Mouse (Mus musculus): ENCODE measurements around the gene Bin2.

Bin2 gene

GRCm38 (mm10) chr15:100681770-100682169, 12.4 kb upstream of the Bin2 start:
- DNase-seq (ENCODE audit: low spot score in 2 of 2): no peak

GRCm38 (mm10) chr15:100680381-100680780, 11.0 kb upstream of the Bin2 start:
- no peak for DNase-seq (ENCODE audit: low spot score in 2 of 2)

- DNase-seq (ENCODE audit: low spot score in 2 of 2): no peak
These were observed 9.7 kb upstream of the Bin2 start for GRCm38 (mm10) chr15:100679005-100679404.

GRCm38 (mm10) chr15:100678581-100678980, 9.2 kb upstream of the Bin2 start:
- DNase-seq (ENCODE audit: low spot score in 2 of 2): no peak

- no peak for DNase-seq (ENCODE audit: low spot score in 2 of 2)
These were observed 8.3 kb upstream of the Bin2 start for GRCm38 (mm10) chr15:100677675-100678074.

GRCm38 (mm10) chr15:100676521-100676920, 7.2 kb upstream of the Bin2 start:
- no peak for DNase-seq (ENCODE audit: low spot score in 2 of 2)

- no peak for DNase-seq (ENCODE audit: low spot score in 2 of 2)
These were observed 6.1 kb upstream of the Bin2 start for GRCm38 (mm10) chr15:100675486-100675885.

- DNase-seq (ENCODE audit: low spot score in 2 of 2): no peak
These were observed 5.2 kb upstream of the Bin2 start for GRCm38 (mm10) chr15:100674566-100674965.

GRCm38 (mm10) chr15:100673585-100674391, 4.4 kb upstream of the Bin2 start:
- no peak for DNase-seq (ENCODE audit: low spot score in 2 of 2)

- DNase-seq (ENCODE audit: low spot score in 2 of 2): no peak
These were observed 1.5 kb upstream of the Bin2 start for GRCm38 (mm10) chr15:100670833-100671232.

GRCm38 (mm10) chr15:100670004-100670403, 651 bp upstream of the Bin2 start:
- no peak for DNase-seq (ENCODE audit: low spot score in 2 of 2)

GRCm38 (mm10) chr15:100667871-100668545, 1.3 kb downstream of the Bin2 start:
- peak; percentile 63 to 80 for DNase-seq (ENCODE audit: low spot score in 2 of 2)

GRCm38 (mm10) chr15:100667420-100667819, 1.9 kb downstream of the Bin2 start:
- DNase-seq (ENCODE audit: low spot score in 2 of 2): no peak

- DNase-seq (ENCODE audit: low spot score in 2 of 2): no peak
These were observed 2.5 kb downstream of the Bin2 start for GRCm38 (mm10) chr15:100666851-100667250.

- no peak for DNase-seq (ENCODE audit: low spot score in 2 of 2)
These were observed 3.1 kb downstream of the Bin2 start for GRCm38 (mm10) chr15:100666219-100666696.

- no peak for DNase-seq (ENCODE audit: low spot score in 2 of 2)
These were observed 3.7 kb downstream of the Bin2 start for GRCm38 (mm10) chr15:100665411-100666218.

GRCm38 (mm10) chr15:100664813-100665274, 4.5 kb downstream of the Bin2 start:
- peak; percentile 89 to 91 for DNase-seq (ENCODE audit: low spot score in 2 of 2)

GRCm38 (mm10) chr15:100660805-100661204, 8.5 kb downstream of the Bin2 start:
- DNase-seq (ENCODE audit: low spot score in 2 of 2): no peak

- DNase-seq (ENCODE audit: low spot score in 2 of 2): no peak
These were observed 9.0 kb downstream of the Bin2 start for GRCm38 (mm10) chr15:100660306-100660705.

GRCm38 (mm10) chr15:100655201-100655600, 14.2 kb downstream of the Bin2 start:
- no peak for DNase-seq (ENCODE audit: low spot score in 2 of 2)

- DNase-seq (ENCODE audit: low spot score in 2 of 2): no peak
These were observed 15.1 kb downstream of the Bin2 start for GRCm38 (mm10) chr15:100654271-100654670.

GRCm38 (mm10) chr15:100651610-100652009, 17.7 kb downstream of the Bin2 start:
- no peak for DNase-seq (ENCODE audit: low spot score in 2 of 2)

Data from natural killer cell, adult 2 months (primary cell).